Mouse (Mus musculus) T-cell, adult 2 months (primary cell): ENCODE results near the gene Lce1m.
"Not testable (repeated sequence)": the region's sequence is repeated elsewhere in the genome, so short reads cannot be mapped to it uniquely, and the experiment has no call there.

Source experiments
- DNase-seq: peaks from one replicate; pipeline ENCODE4 v3.0.0; 2022; ENCODE audit warnings: low spot score

Gene Lce1m

DNA sequence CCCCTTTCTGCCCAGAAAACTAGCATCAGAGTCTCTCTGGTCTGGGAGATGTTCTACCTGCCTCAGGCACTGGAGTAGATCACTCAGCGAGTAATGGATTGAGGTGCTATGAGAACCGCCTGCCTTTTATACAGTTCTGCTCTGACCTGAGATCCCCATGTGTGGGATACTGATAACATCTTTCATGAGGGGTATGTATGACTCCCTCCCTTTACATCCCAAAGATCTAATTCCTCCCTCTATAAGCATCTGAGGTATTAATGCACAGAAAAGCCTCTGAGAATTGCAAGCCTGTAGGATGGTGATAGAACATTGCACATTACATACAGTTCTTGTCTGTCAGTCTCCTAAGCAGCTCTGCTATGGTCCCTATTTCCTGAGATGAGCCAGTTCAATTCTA is at the start of gene Lce1m:
Lce1m (minus strand) TSS at position 101 of the 400 bp plus-strand sequence.
- no peak for DNase-seq

DNA sequence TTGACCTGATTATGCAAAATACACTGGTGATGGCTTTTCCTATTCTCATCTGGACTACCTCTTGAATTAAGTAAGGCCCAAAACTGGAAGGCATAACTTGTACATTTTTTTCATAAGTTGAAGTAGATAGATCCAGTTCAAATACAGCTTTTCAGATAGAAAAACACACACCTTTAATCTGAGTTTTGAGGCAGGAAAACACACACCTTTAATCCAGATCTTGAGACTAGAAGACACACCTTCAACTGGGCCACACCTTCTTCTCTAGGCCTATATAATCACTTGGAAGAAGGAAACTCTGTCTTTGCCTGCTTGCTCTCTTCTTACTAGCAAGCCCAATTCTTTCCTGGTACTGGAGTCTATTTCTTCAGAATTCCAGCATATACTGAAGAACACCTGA is 49.7 kb upstream of the Lce1m start, which contains the start of gene Gm4858:
Gm4858 (plus strand) TSS at position 301 of the 400 bp plus-strand sequence.
- DNase-seq = not testable (repeated sequence)

DNA sequence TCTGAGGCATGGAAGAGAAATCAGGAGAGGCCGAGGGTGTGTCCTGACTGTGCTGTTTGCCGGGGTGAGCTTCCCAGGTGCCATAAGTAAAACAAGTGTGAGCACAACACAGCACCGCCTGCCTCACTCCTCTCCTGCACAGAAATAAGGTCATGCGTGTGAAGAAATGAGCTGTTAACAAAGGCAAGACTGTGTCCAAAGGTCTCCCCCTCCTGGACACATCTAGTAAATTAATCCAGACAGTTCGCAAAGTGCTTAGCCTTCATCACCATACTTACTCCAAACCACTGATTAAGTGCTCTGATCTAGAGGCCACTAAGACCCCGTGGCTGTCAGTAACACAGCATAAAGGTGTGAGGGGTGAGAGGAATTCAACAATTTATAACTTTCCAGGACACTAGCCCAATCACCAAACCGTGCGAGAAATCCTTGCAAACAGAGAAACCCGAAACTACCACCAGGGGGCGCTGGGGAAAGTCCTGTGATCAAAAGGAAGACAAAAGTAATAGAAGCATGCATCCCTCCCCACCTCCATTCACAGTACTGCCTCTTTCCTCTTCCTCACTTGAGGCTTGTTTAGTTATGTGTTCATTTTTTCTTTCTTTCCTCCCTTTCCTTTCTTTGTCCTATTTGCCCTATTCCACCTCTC is 34.1 kb upstream of the Lce1m start:
- no peak for DNase-seq

DNA sequence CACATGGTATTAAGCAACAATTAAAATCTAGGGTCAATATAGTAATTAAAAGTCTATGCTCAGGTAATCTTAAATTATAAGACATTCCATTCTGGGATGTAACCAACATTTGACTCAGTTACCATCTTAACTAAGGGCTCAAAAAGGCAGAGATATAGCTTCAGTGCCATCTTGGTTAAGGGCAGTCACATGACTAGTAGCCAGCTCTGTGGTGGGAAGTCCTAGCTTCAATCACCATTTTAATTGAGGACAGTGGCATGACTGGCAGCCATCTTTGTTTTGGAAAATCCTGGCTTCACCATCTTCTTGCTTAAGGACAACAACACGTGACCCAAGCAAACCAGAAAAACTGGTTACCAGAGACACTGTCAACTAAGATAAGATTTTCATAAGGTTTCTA is 31.3 kb upstream of the Lce1m start:
- DNase-seq = no peak

DNA sequence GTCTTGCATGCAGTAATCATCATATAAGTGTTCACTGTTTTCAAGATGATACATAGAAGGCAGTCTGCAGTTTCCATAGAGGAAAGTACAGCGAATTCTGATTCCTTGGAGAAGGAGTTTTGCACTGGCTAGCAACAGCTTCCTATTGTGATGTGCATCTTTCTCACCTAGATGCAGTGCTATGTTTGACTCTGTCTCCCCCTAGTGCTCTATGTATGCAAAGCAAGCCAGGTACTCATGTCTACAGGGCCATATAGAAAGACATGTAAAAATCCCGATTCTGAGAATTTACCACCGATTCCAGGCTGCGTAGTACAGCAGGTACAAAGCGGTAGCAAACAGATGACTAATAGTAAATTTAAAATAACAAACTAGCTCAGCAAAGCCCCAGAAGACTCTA is 12.6 kb upstream of the Lce1m start:
- no peak for DNase-seq

DNA sequence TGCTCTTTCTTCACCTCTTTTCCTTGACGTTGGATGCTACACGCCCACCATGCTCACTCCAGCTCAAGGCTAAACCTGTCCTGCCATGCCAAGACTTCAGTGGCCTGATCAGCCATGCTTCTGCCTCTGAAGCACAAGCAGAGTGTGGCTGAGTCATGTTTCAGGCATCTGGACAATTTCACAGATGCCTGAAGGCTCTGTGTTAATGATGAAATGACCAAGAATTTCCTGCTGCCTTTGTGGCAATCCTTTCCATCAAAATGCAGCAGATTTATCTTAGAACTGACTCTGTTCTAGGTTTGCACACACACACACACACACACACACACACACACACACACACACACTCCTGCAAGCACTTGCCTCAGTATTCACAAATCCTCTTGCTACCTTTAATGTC is 6.6 kb upstream of the Lce1m start:
- no peak for DNase-seq

DNA sequence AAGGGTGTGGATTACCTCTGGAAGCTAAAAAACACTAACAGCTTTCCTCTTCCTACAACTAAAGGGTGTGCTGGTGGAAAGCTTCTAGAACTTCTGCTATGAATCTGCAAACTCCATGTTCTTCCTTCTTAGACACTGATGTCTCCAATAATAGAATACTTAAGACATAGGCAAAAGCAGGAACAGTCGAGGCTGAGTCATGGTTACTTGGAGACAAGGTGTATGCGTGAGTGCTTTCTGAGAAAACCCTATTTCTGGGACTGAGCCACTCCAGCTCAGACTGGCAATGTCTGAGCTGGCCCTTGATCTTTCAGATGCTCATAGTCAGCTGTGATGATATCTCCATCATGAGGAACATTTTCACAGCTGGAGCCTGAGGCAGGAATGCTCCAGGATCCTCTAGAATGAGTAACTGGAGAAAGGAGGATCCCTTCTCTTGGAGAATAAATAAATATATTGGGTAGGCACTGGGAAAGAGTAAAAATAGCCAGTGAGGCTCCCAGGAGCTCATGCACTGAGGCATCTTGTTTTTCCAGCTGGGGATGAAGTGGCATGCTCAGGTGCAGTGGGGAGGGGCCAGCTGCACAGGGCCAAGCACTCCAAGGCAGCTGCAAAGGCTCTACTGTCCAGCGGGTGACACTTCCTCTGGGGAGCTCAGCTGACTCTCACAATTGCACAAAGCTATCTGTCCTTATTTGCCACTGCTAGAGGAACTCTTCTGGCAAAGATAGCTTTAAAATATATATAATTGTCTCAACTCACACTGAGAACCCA is 4.7 kb upstream of the Lce1m start:
- no peak for DNase-seq

DNA sequence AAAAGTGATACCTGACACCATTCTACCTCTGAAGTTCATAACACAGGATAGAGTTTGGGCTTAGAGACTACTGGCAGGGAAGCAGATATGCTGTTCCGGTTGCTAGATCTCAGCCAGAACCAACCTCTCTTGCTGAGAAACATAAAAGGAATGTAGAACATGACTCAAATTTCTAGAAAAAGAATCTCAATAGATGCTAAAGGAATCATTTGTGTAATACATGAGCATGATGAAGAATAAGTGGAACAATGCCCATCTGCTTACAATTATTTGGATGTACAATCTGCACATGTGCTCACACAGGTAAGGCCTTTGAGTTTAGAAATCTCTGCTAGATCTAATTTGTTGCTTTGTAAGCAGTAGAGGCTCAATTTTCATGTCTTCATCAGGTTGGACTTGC is 2.3 kb upstream of the Lce1m start:
- DNase-seq = no peak

DNA sequence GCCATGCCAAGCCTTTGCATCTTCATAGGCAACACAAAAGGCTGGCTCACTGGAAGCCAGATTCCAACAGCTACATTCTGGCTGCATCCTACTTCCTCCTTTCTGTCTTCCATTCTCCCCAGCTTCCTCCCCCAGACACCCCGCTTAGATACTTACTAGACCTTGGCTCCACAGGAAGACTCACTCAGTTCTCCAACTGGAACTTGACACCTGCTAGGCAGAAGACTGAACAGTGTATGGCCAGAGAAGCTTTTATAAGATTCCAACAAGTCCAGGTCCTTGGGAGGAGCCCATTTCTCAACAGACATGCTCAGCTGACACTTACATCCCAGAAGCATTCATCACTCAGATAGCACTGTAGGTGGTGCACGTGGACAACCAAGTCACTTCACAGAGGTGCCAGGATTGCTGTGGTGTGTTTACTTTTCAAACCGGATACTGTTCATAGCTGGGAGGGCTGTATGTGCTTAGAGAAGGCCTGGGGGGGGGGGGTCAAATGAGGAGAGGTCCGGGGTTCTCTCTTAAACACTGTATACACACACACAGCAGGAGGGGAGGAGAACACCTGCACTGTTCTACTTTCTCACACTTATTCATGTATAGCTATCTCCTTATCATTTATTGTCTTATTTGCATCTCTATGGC is 3.3 kb downstream of the Lce1m start, which contains the start of gene Crct1:
Crct1 (minus strand) TSS at position 228 of the 645 bp plus-strand sequence.
- no peak for DNase-seq

DNA sequence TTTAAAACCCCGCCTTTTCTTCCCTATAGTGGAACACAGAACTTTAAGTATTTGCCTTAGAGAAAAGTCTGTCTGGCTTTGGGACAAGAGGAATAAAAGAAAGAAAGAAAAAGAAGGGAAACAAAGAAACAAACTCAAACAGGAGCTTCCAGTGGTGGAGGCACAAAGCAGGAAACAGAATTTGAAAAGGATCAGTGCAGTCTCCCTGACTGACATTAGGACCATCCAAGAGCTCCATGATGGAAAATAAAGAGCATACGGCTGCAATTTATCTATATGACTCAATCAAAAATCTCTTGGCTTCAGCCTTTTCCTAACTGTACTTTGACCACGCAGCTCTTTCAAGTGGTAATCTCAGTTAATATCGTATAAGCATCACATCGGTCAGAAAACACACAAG is 4.0 kb downstream of the Lce1m start:
- no peak for DNase-seq

DNA sequence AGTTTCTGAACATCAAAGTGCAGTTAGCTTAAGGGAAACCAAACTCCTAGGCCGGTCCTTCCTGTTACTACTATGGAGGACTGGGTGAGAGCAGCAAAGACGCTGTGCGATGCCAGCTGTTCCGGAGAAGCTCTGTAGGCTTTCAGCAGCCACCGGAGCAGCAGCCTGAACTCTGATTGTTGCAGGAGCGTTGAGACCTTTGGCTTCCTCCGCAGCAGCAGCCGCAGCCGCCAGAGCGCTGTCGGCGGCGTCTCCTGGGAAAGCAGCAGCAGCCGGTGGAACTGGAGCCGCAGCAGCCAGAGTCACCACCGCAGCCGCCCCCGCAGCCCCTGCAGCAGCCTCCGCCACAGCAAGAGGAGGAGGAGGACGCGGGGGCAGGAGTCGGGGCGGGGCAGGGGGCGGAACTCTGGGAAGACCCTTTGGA is 4.5 kb downstream of the Lce1m start:
- no peak for DNase-seq

DNA sequence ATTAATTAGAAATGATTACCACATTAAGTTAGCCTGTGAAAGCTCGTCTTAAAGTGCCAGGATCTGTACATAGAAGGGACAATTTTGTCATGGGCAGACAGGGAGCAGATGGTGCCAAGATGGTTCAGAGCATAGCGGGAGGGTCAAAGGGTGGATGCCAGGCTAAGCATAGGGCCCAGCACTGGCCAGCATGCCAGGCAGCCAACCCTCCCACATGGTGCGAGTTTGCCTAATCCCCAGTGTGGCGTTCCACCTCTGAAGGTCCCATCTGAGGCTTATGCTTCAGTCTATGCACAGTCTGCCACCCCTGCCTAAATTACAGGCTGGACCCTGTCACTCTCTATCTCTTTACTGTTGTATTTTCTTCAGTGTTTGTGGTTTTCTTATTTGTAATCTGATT is 16.0 kb downstream of the Lce1m start:
- no peak for DNase-seq

DNA sequence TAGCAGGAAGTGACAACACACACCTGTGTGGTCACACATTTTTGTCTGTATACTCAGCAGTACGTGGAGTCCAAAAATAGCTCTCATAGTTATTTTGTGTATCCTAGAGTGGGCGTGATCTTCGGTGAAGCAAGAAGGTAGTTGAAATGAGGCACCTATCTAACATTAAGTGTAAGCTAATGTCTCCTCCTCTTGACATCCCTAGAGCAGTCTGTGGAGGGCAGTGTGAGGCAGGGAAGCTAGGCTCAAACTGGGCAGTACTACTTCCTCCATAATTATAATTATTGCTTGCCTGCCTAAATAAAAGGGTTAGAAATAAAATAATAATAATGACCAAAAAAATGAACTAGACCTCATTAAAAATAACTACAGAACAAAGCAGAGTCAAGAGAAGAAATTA is 18.2 kb downstream of the Lce1m start:
- no peak for DNase-seq

DNA sequence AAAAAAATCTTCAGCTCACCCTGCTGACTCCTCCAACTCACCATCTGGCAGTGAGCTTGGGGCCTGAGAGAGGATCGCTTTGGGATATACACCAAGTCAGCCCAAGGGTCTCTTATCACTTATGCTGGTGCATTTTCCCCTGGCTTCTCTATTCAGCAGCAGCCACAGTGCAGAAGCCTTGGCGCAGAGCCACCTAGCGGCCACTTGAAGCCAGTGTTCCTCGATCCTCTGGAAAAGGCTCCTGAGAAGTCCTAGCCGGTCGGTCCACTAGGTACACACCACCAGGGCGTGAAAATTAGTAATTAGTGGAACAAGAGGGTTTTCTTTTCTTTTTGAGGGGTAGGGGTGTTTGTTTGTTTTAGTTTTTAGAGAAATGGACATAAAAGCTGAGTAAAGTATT is 20.2 kb downstream of the Lce1m start:
- no peak for DNase-seq

DNA sequence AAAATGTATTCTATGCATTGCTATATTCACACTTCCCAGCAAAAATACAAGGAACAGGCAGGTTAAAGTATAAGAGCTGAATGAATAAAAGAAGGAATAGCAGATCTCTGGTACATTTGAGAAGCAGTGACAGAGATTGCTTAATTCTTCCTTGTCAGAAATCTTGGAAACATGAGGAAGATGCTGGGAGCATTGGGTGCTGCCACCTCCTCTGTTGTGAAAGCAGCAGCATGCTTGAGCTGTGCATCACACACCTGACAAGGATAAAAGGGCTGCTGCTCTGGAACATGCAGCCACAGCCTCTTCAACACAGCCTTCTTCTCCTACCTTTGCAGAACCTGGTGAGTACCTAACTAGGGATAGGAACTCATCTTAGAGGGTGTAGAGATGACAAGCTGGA is 26.9 kb downstream of the Lce1m start, which contains the start of gene Lce3f:
Lce3f (plus strand) TSS at position 301 of the 400 bp plus-strand sequence.
- no peak for DNase-seq

DNA sequence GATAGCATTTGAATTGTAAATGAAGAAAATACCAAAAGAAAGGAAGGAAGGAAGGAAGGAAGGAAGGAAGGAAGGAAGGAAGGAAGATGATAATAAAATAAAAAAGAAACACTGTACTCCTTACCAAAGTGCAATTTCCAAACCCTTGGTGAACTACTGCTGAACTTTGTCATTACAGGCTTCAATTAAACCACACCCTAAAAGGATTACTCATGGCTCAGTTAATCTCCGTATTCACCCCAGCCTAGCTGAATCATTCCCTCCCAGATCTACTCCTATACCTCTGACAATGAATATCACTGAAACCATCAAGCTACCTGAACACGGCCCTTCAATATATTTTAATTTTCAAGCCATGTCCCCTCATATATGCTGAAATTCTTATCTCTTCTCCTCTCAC is 40.4 kb downstream of the Lce1m start:
- no peak for DNase-seq
